Mouse (Mus musculus): ENCODE results near the gene Klhl21. TPM values are rescaled to one million over a fixed set of nuclear protein-coding genes. Genes with fewer than 3 reads are reported as not detected.
A peak's percentile ranks its signal among the peaks of the same experiment; 100 is the strongest.

Gene Klhl21
- polyA plus RNA-seq, 1 experiment, result 20.1 TPM

GRCm38 (mm10) chr4:151986650-151987049 is 22.0 kb upstream of the Klhl21 start:
- Histone ChIP-seq H3K27ac (ENCODE audit: insufficient read depth, low read length) (no peak overlapping the region), H3K4me1 (ENCODE audit: control insufficient read depth, insufficient read depth, insufficient read length) (peaks cover 8% of the 10 kb centered on the region; the same call in 1 of the 2 replicates), H3K27me3 (ENCODE audit: control insufficient read depth, insufficient read depth, low read length) (no peaks in the 10 kb centered on the region), H3K36me3 (ENCODE audit: control insufficient read depth, insufficient read depth, low read length) (peaks cover 12% of the 10 kb centered on the region), H3K4me3 (ENCODE audit: extremely low read depth, insufficient read depth, insufficient read length) (no peak overlapping the region)
- no peak for DNase-seq (ENCODE audit: low read depth in 1 of 2, low spot score in 2 of 2)
- TF ChIP-seq POLR2A (IDR thresholded peaks at IDR 0.05; ENCODE audit: low read depth, low read length) (no peak), CTCF (IDR thresholded peaks at IDR 0.05; ENCODE audit: extremely low read depth, insufficient read depth, insufficient read length, insufficient replicate concordance) (no peak)
- WGBS, result 84% methylated on average over 8 of the region's 8 CpGs

- Histone ChIP-seq H3K27me3 (ENCODE audit: control insufficient read depth, insufficient read depth, low read length) (no peaks in the 10 kb centered on the region), H3K4me1 (ENCODE audit: control insufficient read depth, insufficient read depth, insufficient read length) (peaks cover 8% of the 10 kb centered on the region; the same call in 1 of the 2 replicates), H3K36me3 (ENCODE audit: control insufficient read depth, insufficient read depth, low read length) (peaks cover 12% of the 10 kb centered on the region), H3K4me3 (ENCODE audit: extremely low read depth, insufficient read depth, insufficient read length) (peak overlapping the region; percentile 97; the same call in 1 of the 2 replicates), H3K27ac (ENCODE audit: insufficient read depth, low read length) (0 out of 2 replicates have a peak overlapping the region, but pooled peaks have one; percentile 72)
- TF ChIP-seq POLR2A (IDR thresholded peaks at IDR 0.05; ENCODE audit: low read depth, low read length) (no peak), CTCF (IDR thresholded peaks at IDR 0.05; ENCODE audit: extremely low read depth, insufficient read depth, insufficient read length, insufficient replicate concordance) (no peak)
- WGBS, result 22% methylated on average over 10 of the region's 10 CpGs
- no peak for DNase-seq (ENCODE audit: low read depth in 1 of 2, low spot score in 2 of 2)
These were observed 20.6 kb upstream of the Klhl21 start for GRCm38 (mm10) chr4:151988014-151988341.

GRCm38 (mm10) chr4:151988342-151989109 is 20.1 kb upstream of the Klhl21 start, which contains the start of gene Thap3:
Thap3 (minus strand) TSS chr4:151988997.
- peaks cover 8% of the 10 kb centered on the region; the same call in 1 of the 2 replicates for H3K4me1 ChIP-seq (ENCODE audit: control insufficient read depth, insufficient read depth, insufficient read length)
- no peaks in the 10 kb centered on the region for H3K27me3 ChIP-seq (ENCODE audit: control insufficient read depth, insufficient read depth, low read length)
- H3K4me3 ChIP-seq (ENCODE audit: extremely low read depth, insufficient read depth, insufficient read length), result peak within 1 kb of the TSS; percentile 97
- WGBS, result under 1% methylated on average over 54 of the region's 54 CpGs
- peaks cover 10% of the 10 kb centered on the region; the same call in 1 of the 2 replicates for H3K36me3 ChIP-seq (ENCODE audit: control insufficient read depth, insufficient read depth, low read length)
- TF ChIP-seq POLR2A (IDR thresholded peaks at IDR 0.05; ENCODE audit: low read depth, low read length), result peak; percentile 9
- no peak for TF ChIP-seq CTCF (IDR thresholded peaks at IDR 0.05; ENCODE audit: extremely low read depth, insufficient read depth, insufficient read length, insufficient replicate concordance)
- peak within 1 kb of the TSS; percentile 72 for H3K27ac ChIP-seq (ENCODE audit: insufficient read depth, low read length)
- peak in 1 of 2 experiments; percentile 82 for DNase-seq (ENCODE audit: low read depth in 1 of 2, low spot score in 2 of 2)

DNA sequence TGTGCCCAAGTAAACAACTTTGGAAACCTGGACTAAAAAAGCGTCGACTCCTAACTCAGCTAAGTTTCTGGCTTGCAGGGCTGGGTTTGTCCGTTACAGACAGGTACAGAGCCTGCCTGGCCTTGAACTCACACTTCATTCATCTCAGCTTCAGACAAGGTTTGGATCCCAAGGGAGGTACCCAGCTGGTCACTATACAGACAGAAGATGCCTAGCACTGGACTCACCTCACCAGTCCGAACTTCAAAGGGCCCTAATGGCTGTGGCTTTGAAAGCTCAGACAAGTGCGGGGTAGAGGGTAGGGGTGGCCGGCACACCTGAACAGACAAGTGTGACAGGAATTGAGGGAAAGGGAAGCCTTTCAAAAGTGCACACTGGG is 19.5 kb upstream of the Klhl21 start:
- WGBS, result 54% methylated on average over 6 of the region's 6 CpGs
- Histone ChIP-seq H3K4me3 (ENCODE audit: extremely low read depth, insufficient read depth, insufficient read length) (peak overlapping the region; percentile 97; the same call in 1 of the 2 replicates), H3K27me3 (ENCODE audit: control insufficient read depth, insufficient read depth, low read length) (no peaks in the 10 kb centered on the region), H3K27ac (ENCODE audit: insufficient read depth, low read length) (no peak overlapping the region), H3K4me1 (ENCODE audit: control insufficient read depth, insufficient read depth, insufficient read length) (peaks cover 8% of the 10 kb centered on the region; the same call in 1 of the 2 replicates), H3K36me3 (ENCODE audit: control insufficient read depth, insufficient read depth, low read length) (peaks cover 9% of the 10 kb centered on the region; the same call in 1 of the 2 replicates)
- no peak for TF ChIP-seq CTCF (IDR thresholded peaks at IDR 0.05; ENCODE audit: extremely low read depth, insufficient read depth, insufficient read length, insufficient replicate concordance)
- TF ChIP-seq POLR2A (IDR thresholded peaks at IDR 0.05; ENCODE audit: low read depth, low read length), result no peak; the same call in 1 of the 2 replicates
- DNase-seq (ENCODE audit: low read depth in 1 of 2, low spot score in 2 of 2), result no peak

- Histone ChIP-seq H3K4me3 (ENCODE audit: extremely low read depth, insufficient read depth, insufficient read length) (no peak overlapping the region), H3K36me3 (ENCODE audit: control insufficient read depth, insufficient read depth, low read length) (0 out of 2 replicates have a peak, but pooled peaks cover 6% of the 10 kb centered on the region), H3K27me3 (ENCODE audit: control insufficient read depth, insufficient read depth, low read length) (peaks cover 11% of the 10 kb centered on the region), H3K27ac (ENCODE audit: insufficient read depth, low read length) (no peak overlapping the region), H3K4me1 (ENCODE audit: control insufficient read depth, insufficient read depth, insufficient read length) (peaks cover 5% of the 10 kb centered on the region; the same call in 1 of the 2 replicates)
- no peak for TF ChIP-seq POLR2A (IDR thresholded peaks at IDR 0.05; ENCODE audit: low read depth, low read length)
- TF ChIP-seq CTCF (IDR thresholded peaks at IDR 0.05; ENCODE audit: extremely low read depth, insufficient read depth, insufficient read length, insufficient replicate concordance), result no peak
- DNase-seq (ENCODE audit: low read depth in 1 of 2, low spot score in 2 of 2), result no peak
- 96% methylated on average over 9 of the region's 9 CpGs for WGBS
These were observed 16.5 kb upstream of the Klhl21 start for GRCm38 (mm10) chr4:151992091-151992490.

DNA sequence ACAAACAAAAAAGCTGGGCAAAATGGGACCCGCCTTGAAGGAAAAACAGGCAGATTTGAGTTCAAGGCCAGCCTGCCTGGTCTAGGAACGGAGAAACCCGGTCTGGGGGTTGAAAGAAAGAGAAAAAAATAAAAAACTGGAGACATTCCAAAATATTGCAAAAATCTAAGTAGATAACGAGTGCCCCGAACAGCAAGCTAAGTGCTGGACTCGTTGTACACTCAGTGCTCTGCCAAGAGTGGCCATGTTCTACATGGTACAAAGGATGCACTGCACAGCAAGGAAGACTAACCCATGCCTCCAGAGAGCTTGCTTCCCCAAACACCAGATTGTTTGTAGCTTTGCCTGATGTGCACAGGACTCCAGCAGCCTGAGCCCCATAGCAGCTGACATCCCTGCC is 15.6 kb upstream of the Klhl21 start:
- TF ChIP-seq CTCF (IDR thresholded peaks at IDR 0.05; ENCODE audit: extremely low read depth, insufficient read depth, insufficient read length, insufficient replicate concordance), result no peak
- TF ChIP-seq POLR2A (IDR thresholded peaks at IDR 0.05; ENCODE audit: low read depth, low read length), result no peak
- Histone ChIP-seq H3K27ac (ENCODE audit: insufficient read depth, low read length) (no peak overlapping the region), H3K4me3 (ENCODE audit: extremely low read depth, insufficient read depth, insufficient read length) (no peak overlapping the region), H3K4me1 (ENCODE audit: control insufficient read depth, insufficient read depth, insufficient read length) (peaks cover 2% of the 10 kb centered on the region; the same call in 1 of the 2 replicates), H3K36me3 (ENCODE audit: control insufficient read depth, insufficient read depth, low read length) (0 out of 2 replicates have a peak, but pooled peaks cover 6% of the 10 kb centered on the region), H3K27me3 (ENCODE audit: control insufficient read depth, insufficient read depth, low read length) (peaks cover 11% of the 10 kb centered on the region)
- no peak for DNase-seq (ENCODE audit: low read depth in 1 of 2, low spot score in 2 of 2)
- WGBS, result 85% methylated on average over 6 of the region's 6 CpGs
